Mouse (Mus musculus) embryonic facial prominence, embryonic 11.5 days (tissue): ENCODE data around the gene Habp4. TPM values are rescaled to one million over a fixed set of nuclear protein-coding genes. Genes with fewer than 3 reads are reported as not detected.

Experiments
- ATAC-seq: fragments of 200-750 bp; cut with Nextera tagmentation; replicated peaks from 2 replicates; pipeline ENCODE4 v1.8.0; 2017; ENCODE audit warnings: low read depth; ENCODE audit not compliant: insufficient number of reproducible peaks, low FRiP score, low TSS enrichment
- DNase-seq: peaks from one replicate; pipeline ENCODE4 v3.0.0-alpha.2; 2015; ENCODE audit warnings: low spot score
- H3K27ac ChIP-seq: fragments of 300-500 bp; sonication (generic); replicated peaks from 2 replicates; pipeline ENCODE4 v1.5.1; 2014; ENCODE audit warnings: mild to moderate bottlenecking, low read depth, low read length, control low read depth
- H3K27me3 ChIP-seq: fragments of 300-500 bp; sonication (generic); 2 replicates; pipeline ENCODE4 v1.6.1; 2014; ENCODE audit warnings: mild to moderate bottlenecking, low read length, moderate library complexity, mixed read lengths; ENCODE audit not compliant: control insufficient read depth, insufficient read depth
- H3K36me3 ChIP-seq: fragments of 300-500 bp; sonication (generic); replicated peaks from 2 replicates; pipeline ENCODE4 v1.6.1; 2014; ENCODE audit warnings: low read depth, mild to moderate bottlenecking, low read length, moderate library complexity, mixed read lengths; ENCODE audit not compliant: control insufficient read depth, insufficient read depth
- H3K4me1 ChIP-seq: fragments of 300-500 bp; sonication (generic); 2 replicates; pipeline ENCODE4 v1.6.1; 2014; ENCODE audit warnings: low read length, mixed read lengths; ENCODE audit not compliant: control insufficient read depth, insufficient read depth
- H3K4me2 ChIP-seq: fragments of 300-500 bp; sonication (generic); 2 replicates; pipeline ENCODE4 v1.6.1; 2014; ENCODE audit warnings: low read depth, mild to moderate bottlenecking, control low read depth, low read length, moderate library complexity
- H3K4me3 ChIP-seq: fragments of 300-500 bp; sonication (generic); 2 replicates; pipeline ENCODE4 v1.5.1; 2014; ENCODE audit warnings: low read depth, low read length, control low read depth
- H3K9ac ChIP-seq: fragments of 300-500 bp; sonication (generic); replicated peaks from 2 replicates; pipeline ENCODE4 v1.6.1; 2014; ENCODE audit warnings: mild to moderate bottlenecking, control low read depth, low read length
- H3K9me3 ChIP-seq: fragments of 300-500 bp; sonication (generic); replicated peaks from 2 replicates; pipeline ENCODE4 v1.6.1; 2016; ENCODE audit warnings: mild to moderate bottlenecking, low read length, inconsistent platforms, mixed read lengths; ENCODE audit not compliant: control insufficient read depth
- WGBS: fragments of 180-500 bp; shearing (Covaris S2); extraction: QIAGEN DNeasy Blood & Tissue Kit; methylation state at CpG from one replicate; pipeline ENCODE4 v1.1.7; 2014; 5-methylcytosine and 5-hydroxymethylcytosine counted together
- polyA plus RNA-seq: library from polyadenylated mRNA; unstranded; fragments of >200 nt; fragmentation: Nextera tagmentation; extraction: Ambion mirVana; gene quantifications from 2 replicates; pipeline ENCODE4 v1.2.1, GENCODE M21; 2014

Habp4 gene
- polyA plus RNA-seq, 1 experiment from 2014 or later: 26.0 TPM

- Histone ChIP-seq H3K9me3 (no peaks in the 10 kb centered on the region), H3K27me3 (no peaks in the 10 kb centered on the region), H3K4me1 (no peaks in the 10 kb centered on the region), H3K9ac (no peak overlapping the region), H3K27ac (no peak overlapping the region), H3K36me3 (no peaks in the 10 kb centered on the region), H3K4me2 (no peak overlapping the region), H3K4me3 (no peak overlapping the region)
- ATAC-seq (no peak), DNase-seq (no peak)
These were observed 4.7 kb upstream of the Habp4 start for GRCm38 (mm10) chr13:64156966-64157365.

GRCm38 (mm10) chr13:64161916-64162611 lies 440 bp downstream of the Habp4 start:
- H3K4me2 ChIP-seq: peak overlapping the region; percentile 98
- no peaks in the 10 kb centered on the region for H3K4me1 ChIP-seq
- DNase-seq: no peak
- peak; percentile 68 for ATAC-seq
- no peaks in the 10 kb centered on the region for H3K27me3 ChIP-seq
- no peaks in the 10 kb centered on the region for H3K9me3 ChIP-seq
- under 1% methylated on average over 67 of the region's 71 CpGs for WGBS
- H3K27ac ChIP-seq: 0 out of 2 replicates have a peak overlapping the region, but pooled peaks have one; percentile 65
- H3K4me3 ChIP-seq: peak overlapping the region; percentile 78
- H3K36me3 ChIP-seq: no peaks in the 10 kb centered on the region
- H3K9ac ChIP-seq: peak overlapping the region; percentile 87

DNA sequence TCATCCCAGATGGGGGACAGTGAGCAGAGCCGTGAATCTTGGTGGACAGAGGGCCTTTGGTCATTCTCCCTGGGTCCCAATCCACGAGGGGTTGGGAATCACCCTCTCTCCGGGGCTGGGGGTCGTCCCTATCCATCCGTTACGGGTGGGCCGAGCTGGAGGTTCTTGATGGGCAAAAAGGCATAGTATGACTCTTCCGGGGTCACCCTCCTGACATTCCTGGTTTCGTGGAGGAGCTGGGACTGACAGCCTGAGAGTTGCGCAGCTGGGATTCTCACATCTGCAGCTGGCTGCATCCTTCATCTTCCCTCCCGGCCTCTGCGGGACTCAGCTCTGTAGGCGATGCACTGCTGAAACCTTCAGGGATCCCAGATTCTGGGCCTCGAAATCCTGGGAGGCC lies 1.0 kb downstream of the Habp4 start:
- Histone ChIP-seq H3K4me1 (no peaks in the 10 kb centered on the region), H3K27ac (no peak overlapping the region), H3K9me3 (no peaks in the 10 kb centered on the region), H3K9ac (peak overlapping the region; percentile 87), H3K4me2 (peak overlapping the region; percentile 98), H3K4me3 (peak overlapping the region; percentile 78), H3K27me3 (no peaks in the 10 kb centered on the region), H3K36me3 (no peaks in the 10 kb centered on the region)
- ATAC-seq: no peak
- WGBS: 1% methylated on average over 14 of the region's 14 CpGs
- DNase-seq: peak; percentile 34

DNA sequence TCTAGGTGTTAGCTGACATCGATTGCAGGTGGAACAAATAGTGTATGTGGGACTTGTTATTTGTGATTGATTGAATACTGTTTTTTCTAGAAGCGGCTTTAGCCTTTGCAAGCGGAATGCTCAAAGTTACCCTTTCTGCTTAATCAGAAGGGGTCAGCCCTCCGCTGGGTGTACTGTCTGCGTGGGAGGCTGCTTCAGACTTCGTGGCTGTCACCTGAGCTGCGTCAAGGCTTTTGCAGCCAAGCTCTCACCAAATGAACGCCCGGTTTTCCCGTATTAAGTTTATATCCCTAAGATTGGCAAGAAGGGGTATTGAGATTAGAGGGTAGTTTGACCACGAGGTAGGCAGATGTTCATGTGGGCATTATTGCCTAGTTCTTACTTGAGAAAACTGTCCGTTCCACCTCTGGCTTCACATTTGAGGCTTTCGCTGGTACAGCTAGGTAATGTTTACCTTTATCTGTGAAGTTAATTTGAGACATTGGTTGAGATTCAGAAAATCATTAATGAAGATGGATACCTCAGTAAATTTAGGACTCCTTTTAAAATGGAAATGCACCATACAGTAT lies 1.6 kb downstream of the Habp4 start:
- H3K9me3 ChIP-seq: no peaks in the 10 kb centered on the region; the same call in 1 of the 2 replicates
- H3K9ac ChIP-seq: peak overlapping the region; percentile 87
- peak overlapping the region; percentile 98 for H3K4me2 ChIP-seq
- no peaks in the 10 kb centered on the region for H3K4me1 ChIP-seq
- no peak for ATAC-seq
- 26% methylated on average over 13 of the region's 13 CpGs for WGBS
- H3K4me3 ChIP-seq: peak overlapping the region; percentile 78
- no peaks in the 10 kb centered on the region for H3K36me3 ChIP-seq
- H3K27me3 ChIP-seq: no peaks in the 10 kb centered on the region
- no peak for DNase-seq
- no peak overlapping the region for H3K27ac ChIP-seq

DNA sequence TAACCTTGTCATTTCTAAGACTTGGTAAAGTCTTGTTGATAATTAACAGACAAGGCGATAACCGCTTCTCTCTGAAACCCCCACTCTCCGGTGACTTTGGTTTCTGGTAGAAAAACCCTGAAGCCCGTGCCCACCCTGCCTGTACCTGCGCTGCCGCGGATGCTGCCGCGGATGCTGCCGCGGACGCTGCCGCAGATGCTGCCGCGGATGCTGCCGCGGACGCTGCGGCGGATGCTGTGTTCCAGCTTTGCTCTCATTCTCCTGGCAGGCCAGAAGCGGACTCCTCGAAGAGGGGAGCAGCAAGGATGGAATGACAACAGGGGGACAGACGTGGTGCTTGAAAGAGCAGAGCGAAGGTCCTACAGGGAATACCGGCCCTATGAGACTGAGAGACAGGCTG lies 8.1 kb downstream of the Habp4 start:
- Histone ChIP-seq H3K27ac (no peak overlapping the region), H3K4me2 (no peak overlapping the region), H3K4me1 (no peaks in the 10 kb centered on the region), H3K9me3 (peaks cover 16% of the 10 kb centered on the region), H3K27me3 (no peaks in the 10 kb centered on the region), H3K4me3 (no peak overlapping the region), H3K36me3 (no peaks in the 10 kb centered on the region; the same call in none of the 2 replicates), H3K9ac (no peak overlapping the region)
- no peak for ATAC-seq
- WGBS: 96% methylated on average over 25 of the region's 25 CpGs
- DNase-seq: no peak

DNA sequence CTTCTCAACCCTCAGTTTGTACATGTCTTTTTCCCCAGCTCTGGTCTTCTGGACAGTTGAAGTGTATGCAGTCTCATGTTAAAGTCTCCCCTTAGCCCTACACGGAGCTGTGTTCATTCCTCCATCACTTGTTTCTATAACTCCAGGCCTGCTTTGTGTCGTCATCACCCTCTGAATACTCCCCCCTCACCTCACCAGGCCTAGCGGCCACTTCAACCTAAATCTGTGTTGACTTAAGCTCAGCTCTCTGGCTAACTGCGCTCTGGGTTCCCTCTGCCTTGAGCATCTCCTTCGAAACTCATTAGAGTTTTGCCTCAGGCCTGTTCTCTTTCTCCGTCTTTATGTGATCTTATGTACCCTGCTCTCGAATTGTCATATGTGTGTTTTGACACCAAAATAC lies 16.4 kb downstream of the Habp4 start:
- Histone ChIP-seq H3K9ac (no peak overlapping the region), H3K36me3 (no peaks in the 10 kb centered on the region), H3K4me1 (no peaks in the 10 kb centered on the region), H3K27me3 (no peaks in the 10 kb centered on the region), H3K4me2 (no peak overlapping the region), H3K4me3 (no peak overlapping the region), H3K9me3 (no peaks in the 10 kb centered on the region), H3K27ac (no peak overlapping the region)
- 77% methylated on average over 7 of the region's 7 CpGs for WGBS
- no peak for ATAC-seq
- no peak for DNase-seq

DNA sequence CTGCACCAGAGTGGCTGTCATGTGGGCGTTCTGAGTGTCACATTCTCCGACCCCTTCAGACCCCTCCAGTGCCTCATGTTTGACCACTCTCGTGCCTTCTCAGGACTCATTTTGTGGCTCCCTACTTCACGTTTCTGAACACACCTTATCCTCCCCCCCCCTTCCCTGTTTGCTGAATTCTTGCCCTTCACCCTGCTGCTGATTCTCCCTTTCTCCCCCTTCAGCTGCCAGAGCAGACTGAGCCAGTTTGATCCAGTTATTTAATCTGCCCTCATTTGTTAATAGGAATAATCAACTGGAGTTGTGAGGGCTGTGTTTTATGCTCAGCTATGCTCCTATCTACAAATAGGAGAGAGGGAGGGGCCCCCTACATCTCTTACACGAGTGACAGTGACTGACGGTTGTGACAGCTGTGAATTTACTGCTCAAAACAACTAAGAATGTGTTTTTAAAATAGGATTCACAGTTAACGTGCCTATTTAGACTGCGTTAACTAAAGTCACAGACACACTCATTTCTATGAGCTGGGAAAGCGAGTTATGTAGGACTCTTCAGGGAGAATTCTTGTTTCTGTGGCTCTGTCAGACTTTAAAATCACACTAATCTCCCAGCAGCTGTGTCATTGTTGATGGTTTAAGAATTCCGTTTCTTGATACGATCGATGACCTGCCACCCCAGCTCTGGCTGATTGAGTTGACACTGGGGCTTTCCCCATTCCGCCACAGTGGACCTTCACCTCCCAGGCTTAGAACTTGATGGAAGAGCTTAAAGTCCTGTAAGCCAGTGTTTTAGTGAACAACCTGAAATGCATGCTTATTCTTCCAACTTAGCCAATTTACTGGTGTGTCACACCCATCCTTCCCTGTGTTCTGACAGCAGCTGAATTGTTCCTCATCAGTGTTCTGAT lies 17.4 kb downstream of the Habp4 start:
- WGBS: 76% methylated on average over 13 of the region's 13 CpGs
- Histone ChIP-seq H3K36me3 (no peaks in the 10 kb centered on the region), H3K9me3 (no peaks in the 10 kb centered on the region), H3K27ac (no peak overlapping the region), H3K9ac (no peak overlapping the region), H3K27me3 (no peaks in the 10 kb centered on the region), H3K4me2 (no peak overlapping the region), H3K4me1 (no peaks in the 10 kb centered on the region), H3K4me3 (no peak overlapping the region)
- no peak for DNase-seq
- ATAC-seq: no peak

DNA sequence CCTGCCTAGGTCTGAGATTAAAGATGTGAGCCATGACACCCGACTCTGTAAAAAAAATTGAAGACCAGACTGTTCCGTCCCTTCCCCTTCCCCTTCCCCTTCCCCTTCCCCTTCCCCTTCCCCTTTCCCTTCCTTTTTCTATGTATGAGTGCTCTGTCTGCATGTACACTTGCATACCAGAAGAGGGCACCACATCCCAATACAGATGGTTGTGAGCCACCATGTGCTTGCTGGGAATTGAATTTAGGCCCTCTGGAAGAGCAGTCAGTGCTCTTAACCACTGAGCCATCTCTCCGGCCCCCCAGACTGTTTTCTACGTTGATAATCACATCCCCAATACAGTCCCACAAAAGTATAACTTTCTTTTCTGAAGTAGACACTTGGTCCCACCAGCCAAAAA lies 18.7 kb downstream of the Habp4 start:
- H3K4me3 ChIP-seq: no peak overlapping the region
- H3K9me3 ChIP-seq: no peaks in the 10 kb centered on the region
- H3K27me3 ChIP-seq: no peaks in the 10 kb centered on the region
- H3K4me2 ChIP-seq: no peak overlapping the region
- no peak overlapping the region for H3K9ac ChIP-seq
- WGBS: 83% methylated on average over 4 of the region's 4 CpGs
- H3K4me1 ChIP-seq: no peaks in the 10 kb centered on the region
- no peaks in the 10 kb centered on the region for H3K36me3 ChIP-seq
- no peak overlapping the region for H3K27ac ChIP-seq
- ATAC-seq (no peak), DNase-seq (no peak)
